Mouse (Mus musculus) thymus, adult 18-20 months (tissue): Measurements from ENCODE around the gene Slc26a6.

Experiments used
- DNase-seq, 2 experiments: peaks; one replicate each; pipeline ENCODE4 v3.0.0; 2022; ENCODE audit warnings: mixed read lengths in 2 of 2

The Slc26a6 gene

GRCm38 (mm10) chr9:108847374-108847773 is 5.7 kb upstream of the Slc26a6 start:
- no peak for DNase-seq

- no peak for DNase-seq
Observed at GRCm38 (mm10) chr9:108848419-108848818, 4.7 kb upstream of the Slc26a6 start.

- peak; percentile 80 to 89 for DNase-seq
Observed at GRCm38 (mm10) chr9:108853635-108854240, 655 bp downstream of the Slc26a6 start.

GRCm38 (mm10) chr9:108854241-108854696 is 1.2 kb downstream of the Slc26a6 start:
- DNase-seq, result peak; percentile 79 to 82

GRCm38 (mm10) chr9:108855335-108855734 is 2.3 kb downstream of the Slc26a6 start:
- DNase-seq, result no peak

GRCm38 (mm10) chr9:108858792-108859527 is 5.9 kb downstream of the Slc26a6 start:
- DNase-seq, result no peak

DNA sequence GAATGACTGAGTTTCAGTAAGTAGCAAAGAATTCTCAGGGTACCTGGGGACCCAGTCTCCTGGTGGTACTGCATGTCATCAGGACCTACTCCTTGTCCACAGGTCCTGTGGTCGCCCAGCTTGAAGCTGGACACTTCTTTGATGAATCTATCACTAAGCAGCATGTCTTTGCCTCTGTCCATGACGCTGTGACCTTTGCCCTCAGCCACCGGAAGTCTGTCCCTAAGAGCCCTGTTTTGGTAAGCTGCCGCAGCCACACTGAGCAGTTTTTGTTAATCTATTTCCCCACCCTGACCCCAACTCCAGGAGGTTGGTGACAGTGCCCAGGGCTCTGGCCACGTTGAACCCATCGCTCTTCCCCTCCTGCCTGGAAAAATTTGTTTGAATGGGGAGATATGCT is 59.2 kb downstream of the Slc26a6 start:
- DNase-seq, result no peak

DNA sequence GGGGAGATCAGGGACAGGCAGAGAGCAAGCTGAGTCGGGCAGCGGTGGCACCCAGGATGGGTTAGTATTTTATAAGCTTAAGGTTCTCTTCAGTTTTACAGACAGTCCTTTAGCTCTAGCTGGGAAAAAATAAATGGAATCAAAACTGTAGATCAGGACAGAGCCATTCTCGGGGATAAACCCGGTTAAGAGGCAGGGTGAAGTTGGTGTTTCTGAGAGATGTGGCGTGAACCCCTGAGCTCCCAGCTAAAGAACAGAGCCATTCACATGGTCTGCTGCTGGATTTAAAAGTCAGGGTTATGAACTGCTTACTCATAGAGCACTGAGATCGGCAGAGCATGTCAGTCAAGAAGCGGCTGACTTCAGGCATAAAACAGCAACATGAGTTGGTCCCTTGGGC is 60.1 kb downstream of the Slc26a6 start:
- DNase-seq, result no peak

DNA sequence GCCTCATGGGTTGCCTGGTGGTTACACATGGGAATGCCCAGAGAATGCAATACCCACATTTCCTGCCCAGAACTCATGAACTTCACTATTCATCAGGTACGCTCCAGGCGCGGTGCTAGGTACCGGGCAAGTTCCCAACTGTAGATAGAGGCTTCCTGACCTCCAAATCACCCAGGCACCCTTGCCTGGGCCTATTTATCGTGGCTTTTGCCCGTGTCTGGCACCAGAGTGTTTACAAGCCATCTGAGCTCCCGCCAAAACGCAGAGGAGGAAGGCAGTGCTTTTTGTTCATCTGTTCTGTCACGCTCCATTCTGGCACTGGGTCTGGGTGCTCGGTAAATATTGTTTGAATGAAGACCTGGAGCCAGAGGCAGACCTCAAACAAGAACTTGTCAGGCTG is 60.5 kb downstream of the Slc26a6 start:
- DNase-seq, result no peak

DNA sequence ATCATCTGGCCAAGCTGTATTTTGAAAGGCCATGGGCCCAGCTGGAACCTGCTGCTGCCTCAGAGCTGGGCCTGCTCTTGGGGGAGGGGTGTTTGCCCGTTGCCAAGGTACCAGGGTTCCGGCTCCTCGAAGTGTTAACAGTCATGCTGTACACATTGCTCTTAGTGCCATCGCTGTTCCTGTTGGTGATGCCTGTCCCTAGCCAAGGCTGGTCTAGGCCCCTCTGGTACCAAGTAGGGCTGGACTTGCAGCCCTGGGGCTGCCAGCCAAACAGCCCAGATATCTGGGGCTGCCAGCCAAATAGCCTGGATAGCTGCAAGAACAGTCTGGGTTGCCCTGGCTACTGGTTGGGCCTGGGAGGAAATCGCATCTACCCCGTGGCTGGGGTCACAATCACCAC is 61.4 kb downstream of the Slc26a6 start, which contains the start of gene Tmem89:
Gene Tmem89 (plus strand): TSS at position 129 of the 400 bp plus-strand sequence.
- no peak for DNase-seq

- no peak for DNase-seq
Observed at GRCm38 (mm10) chr9:108925897-108926296, 72.8 kb downstream of the Slc26a6 start.

DNA sequence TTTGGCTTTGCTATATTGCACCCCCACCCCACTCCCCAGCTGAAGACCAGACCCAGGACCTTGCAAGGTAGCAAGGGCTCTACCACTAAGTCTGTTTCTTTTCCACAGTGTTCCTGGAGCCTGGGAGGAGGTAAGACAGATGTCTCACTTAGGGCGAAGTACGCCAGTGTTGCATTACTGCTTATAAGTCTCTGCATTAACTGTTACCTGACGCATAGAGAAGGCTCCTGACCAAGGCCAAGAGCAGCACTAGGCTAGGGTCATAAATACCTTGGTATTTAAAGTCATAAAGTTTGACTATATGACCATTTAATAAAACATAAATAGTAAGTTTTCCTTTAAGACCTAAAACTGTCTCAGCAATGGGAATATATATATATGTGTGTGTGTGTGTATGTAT is 75.3 kb downstream of the Slc26a6 start:
- DNase-seq, result no peak

DNA sequence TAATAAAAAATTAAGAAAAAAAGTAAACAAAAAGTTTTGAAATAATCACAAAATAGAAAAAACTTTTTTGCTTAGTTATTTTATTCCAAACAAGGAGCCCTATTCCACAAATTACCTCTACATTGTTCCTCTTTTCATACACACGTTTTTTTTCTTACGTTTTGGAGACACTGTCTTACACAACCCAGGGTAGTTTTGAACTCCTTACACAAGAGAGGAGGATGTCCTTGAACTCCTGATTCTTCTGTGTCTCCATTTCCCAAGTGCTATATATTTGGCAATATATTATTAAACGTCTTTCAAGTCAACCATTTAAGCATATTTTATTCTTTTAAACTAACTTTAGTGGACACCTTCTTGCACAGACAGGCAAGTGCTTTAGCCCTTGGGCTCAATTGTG is 82.9 kb downstream of the Slc26a6 start:
- no peak for DNase-seq

- DNase-seq, result peak; percentile 88 to 89
Observed at GRCm38 (mm10) chr9:108936418-108937364, 83.6 kb downstream of the Slc26a6 start, which contains the start of gene Uqcrc1. Gene Uqcrc1, plus strand, starts transcription at chr9:108936633.

- DNase-seq, result no peak
Observed at GRCm38 (mm10) chr9:108945111-108945510, 92.0 kb downstream of the Slc26a6 start.

DNA sequence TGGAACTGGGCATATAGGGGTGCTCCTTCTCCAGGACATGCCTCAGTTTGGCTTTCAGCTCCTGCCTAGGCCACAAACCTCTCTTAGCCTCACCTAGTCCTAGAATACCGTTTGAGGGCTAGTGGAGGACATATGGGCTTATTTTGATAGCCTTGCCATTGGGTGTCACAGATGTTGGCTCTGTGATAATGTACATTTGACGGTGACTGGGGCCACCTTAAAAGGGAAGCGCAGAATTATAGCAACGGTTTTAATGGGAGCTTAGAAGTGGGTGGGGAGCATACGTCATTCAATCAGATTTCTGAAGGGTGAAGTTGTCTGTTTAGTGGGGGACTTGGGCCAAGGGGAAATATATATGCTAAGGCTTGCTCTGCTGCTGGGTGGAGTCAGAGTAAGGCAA is 92.5 kb downstream of the Slc26a6 start:
- no peak for DNase-seq

DNA sequence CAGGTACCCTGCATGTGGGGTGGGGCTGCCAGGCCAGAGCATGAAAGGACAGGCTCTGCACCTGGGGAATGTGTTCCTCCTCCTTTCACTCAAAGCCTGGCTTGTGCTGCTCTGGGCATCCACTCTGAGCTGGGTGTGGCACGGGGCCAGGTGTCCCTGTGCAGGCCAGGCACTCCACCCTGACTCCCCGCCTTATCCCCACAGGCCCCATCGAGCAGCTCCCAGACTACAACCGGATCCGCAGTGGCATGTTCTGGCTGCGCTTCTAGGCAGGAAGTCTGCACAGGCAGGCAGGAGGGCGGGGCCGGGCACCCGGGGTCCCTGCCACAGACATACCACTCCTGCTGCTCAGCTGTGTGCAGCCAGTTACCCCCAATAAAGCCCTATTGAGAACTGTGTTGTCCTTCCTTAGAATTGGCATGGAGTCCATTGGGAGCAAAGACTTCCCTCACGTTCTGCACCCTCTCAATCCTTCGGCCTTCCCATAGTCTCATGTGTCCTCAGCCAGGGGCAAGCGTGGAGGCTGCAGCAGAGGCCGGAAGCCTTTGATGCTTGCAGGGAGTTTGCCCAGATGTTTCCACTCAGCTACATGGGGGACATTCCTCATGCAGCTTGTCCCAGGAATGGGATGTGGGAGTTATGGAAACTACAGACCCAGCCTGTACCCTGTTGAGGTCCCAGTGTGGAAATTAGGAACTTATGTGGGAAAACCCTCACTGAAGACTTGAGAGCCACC is 96.3 kb downstream of the Slc26a6 start:
- no peak for DNase-seq

DNA sequence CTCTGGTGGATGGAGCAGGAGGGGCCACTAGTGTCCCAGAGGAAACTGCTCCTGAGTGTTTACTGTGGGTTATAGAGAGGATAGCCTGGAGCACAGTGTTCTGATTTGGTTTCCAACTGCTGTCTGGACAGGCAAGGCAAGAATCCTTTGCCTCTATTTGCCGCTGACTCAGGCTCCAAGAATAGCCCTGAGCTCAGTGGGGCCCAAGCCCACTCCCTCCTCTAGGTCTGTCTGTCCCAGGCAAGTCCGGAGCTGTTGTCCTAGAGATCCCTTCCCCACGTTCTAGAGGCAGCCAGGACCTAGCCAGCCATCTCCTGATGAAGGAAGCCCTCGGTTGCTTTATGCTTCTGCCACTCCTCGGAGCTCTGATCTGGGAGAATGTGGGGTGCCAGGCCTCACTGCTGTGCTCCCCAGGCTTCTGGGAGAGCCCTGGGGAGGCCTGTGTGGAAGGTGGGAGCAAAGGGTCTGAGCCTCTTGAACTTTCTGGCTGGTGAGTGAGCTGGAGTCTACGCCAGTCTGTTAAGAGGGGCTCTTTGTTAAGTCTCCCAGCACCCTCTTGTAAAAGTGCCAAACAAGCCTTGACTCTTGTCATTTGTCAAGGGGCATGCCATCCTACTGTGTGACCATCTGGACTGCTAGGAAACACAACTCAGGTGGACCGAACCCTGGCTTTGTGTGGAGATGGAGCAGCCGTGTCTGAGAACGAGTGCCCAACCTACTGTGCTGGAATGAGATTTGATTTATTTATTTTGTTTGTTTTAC is 97.1 kb downstream of the Slc26a6 start:
- no peak for DNase-seq

DNA sequence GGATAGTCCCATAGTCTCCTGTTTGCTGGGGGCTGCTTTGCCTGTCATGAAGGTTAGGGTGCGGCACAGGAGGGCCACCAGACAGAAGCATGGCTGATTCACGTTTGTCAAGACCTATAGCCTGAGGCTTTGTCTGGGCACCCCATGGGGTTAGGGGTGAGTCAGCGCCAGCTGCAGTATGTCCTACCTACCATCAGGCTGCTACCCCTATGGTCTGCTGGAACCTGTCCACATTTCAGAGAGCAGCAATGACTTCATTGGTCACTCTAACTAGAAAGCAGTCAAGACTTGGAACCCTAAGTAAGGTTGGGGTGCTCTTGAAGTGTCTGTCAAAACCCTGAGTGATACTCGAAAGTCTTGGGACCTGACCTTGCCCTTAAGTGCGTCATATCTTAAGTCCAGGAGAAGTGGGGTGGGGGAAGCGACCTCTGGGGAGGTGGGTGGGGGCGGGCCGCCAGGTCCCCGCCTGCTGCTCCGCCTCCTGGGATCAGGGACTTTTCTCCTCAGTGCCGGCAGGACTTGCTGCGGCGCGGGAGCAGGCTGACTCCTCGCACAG is 100.1 kb downstream of the Slc26a6 start, which contains the start of gene Col7a1:
Gene Col7a1 (plus strand): TSS at position 506 of the 556 bp plus-strand sequence.
- DNase-seq, result no peak

DNA sequence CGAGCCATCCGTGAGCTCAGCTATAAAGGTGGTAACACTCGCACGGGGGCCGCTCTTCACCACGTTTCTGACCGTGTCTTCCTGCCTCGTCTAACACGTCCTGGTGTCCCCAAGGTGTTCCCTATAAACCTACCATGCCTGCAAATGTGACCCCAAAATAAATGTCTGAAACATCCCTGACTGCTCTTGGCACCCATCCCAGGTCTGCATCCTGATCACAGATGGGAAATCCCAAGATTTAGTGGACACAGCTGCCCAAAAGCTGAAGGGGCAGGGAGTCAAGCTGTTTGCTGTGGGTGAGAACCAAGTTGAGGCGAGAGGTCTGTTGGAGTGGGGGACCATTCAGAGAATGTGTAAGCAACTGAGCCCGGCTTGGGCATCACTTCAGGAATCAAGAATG is 102.2 kb downstream of the Slc26a6 start:
- no peak for DNase-seq

DNA sequence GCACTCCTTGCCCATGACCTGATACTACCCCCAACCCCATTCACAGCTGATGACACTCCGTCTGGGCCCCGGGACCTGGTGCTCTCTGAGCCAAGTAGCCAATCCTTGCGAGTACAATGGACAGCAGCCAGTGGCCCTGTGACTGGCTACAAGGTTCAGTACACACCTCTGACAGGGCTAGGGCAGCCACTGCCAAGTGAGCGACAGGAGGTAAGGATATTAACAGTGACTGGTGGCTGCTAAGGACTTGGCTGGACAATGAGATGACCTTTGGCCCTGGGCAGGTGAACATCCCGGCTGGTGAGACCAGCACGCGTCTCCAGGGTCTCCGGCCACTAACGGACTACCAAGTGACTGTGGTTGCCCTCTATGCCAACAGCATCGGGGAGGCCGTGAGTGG is 102.8 kb downstream of the Slc26a6 start:
- no peak for DNase-seq
